Mouse (Mus musculus) embryo, embryonic 11 days (tissue): ENCODE measurements around the gene Papolb.
A peak's percentile ranks its signal among the peaks of the same experiment; 100 is the strongest.

Source experiments
- DNase-seq: peaks from one replicate; pipeline ENCODE4 v3.0.0-alpha.2; 2015

Gene Papolb

DNA sequence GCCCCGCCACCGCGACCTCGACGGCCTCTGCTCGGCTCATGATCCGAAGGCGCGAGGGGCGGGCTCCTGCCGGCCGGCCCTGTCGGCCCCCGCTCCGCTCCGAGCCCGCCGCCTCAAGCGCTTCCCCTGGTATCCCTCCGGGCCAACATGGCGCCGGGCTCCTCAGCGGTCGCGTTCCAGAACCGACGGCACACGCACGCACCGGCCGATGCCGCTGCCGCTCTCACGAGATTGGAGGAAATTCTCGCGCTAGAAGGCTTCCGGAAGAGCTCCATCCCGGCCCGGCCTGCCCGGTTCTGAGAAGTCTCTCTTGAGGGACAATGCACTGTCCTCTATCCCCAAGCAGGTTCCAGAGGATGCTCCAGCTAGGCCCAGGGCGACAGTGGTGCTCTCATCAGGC lies at the start of gene Papolb:
Papolb (minus strand) TSS at position 162 of the 400 bp plus-strand sequence.
- DNase-seq: peak; percentile 50

DNA sequence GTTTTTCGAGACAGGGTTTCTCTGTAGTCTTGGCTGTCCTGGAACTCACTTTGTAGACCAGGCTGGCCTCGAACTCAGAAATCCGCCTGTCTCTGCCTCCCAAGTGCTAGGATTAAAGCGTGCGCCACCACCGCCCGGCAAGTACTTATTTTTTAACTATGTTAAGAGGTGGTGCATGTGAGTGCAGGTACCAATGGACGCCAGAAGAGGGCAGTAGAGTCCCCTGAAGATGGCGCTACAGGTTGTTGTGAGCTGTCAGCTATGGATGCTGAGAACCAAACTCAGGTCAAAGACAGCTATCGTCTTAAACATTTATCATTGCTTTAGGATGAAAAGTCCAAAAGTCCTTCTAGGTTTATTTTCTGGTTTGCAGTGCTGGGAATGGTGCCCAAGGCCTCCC lies 48.3 kb upstream of the Papolb start:
- DNase-seq: no peak

DNA sequence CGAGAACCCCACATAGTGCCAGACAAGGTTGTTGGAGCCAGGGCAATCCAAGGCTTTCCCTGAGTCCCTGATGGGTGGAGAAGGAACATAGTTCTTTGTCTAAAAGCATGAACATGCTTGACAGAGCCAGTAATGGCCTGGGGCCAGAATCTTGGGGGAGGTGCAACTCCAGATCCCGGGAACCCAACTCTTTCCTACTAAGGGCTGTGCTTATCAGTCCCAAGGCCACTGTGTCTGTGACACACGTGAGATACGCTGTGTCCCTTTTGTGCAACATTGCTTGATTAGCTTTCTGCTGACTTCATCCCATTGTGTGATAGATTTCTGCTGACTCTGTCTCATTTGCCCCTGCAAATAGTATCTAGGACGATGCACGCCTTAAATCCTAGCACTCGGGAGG lies 47.0 kb upstream of the Papolb start:
- DNase-seq: no peak

DNA sequence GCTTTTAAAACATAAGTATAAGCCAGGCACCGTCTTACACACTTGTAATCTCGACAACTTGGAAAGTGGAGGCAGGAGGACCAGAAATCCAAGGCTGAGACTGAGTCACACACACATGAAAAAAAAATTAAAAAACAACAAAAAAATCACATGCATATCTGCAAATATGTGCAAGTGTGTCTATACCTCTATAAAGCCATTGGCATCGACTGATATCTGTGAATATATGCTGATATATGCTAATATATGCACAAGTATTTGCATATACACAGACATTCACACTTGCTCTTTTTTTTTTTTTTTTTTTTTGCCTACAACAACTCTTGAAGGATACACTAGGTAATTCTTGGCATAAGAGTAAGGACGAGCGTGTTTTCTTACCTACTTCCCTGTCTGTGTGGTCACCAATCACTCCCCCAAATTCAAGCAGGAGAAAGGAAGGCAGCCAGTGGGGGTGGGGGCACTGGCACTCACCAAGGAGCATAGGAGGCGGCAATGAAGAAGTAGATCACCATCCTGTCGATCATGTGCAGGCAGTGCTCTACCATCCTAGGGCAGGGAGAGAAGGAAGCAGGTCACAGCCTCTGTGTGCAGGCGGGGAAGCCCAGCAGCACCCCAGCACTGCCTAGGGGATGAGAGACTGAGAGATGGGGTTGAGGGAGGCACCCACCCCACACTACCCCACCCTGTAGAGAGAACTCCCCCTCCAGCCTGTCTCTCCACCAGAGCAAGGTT lies 44.6 kb upstream of the Papolb start:
- no peak for DNase-seq

DNA sequence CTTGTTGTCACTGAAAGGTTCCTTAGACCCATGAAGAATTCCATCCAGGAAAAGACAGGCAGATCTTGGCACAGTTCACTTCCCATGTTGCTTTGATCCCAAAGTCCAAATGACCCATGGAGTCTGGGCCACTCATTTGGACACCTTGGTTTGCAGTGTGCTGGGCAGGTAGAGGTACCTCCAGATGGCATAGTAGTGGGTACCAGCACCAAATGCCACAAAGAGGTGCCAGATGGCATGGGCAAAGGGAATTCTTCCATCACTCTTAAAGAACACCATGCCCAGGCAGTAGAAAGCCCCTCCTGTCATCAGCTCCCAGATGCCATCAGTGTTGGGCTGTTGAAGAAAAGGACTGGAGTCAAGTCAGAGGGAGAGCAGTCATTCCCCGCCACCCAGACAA lies 34.7 kb upstream of the Papolb start:
- no peak for DNase-seq

DNA sequence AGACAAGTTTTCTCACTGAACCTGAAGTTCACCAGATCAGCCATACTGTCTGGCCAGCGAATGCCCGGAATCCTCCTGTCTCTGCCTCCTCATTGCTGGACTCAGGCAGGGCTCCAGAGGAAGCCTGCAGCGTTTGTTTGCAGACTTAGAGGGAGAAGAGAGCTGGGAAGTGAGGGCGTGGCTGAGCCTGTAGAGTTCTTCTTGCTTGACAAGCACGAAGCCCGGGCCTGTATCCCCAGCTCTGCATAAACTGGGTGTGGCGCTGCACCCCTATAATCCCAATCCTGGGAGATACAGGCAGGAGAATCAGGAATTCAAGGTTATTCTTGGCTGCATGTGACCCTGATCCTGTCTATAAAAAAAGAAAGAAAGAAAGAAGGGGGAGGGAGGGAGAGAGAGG lies 30.4 kb upstream of the Papolb start:
- DNase-seq: no peak

DNA sequence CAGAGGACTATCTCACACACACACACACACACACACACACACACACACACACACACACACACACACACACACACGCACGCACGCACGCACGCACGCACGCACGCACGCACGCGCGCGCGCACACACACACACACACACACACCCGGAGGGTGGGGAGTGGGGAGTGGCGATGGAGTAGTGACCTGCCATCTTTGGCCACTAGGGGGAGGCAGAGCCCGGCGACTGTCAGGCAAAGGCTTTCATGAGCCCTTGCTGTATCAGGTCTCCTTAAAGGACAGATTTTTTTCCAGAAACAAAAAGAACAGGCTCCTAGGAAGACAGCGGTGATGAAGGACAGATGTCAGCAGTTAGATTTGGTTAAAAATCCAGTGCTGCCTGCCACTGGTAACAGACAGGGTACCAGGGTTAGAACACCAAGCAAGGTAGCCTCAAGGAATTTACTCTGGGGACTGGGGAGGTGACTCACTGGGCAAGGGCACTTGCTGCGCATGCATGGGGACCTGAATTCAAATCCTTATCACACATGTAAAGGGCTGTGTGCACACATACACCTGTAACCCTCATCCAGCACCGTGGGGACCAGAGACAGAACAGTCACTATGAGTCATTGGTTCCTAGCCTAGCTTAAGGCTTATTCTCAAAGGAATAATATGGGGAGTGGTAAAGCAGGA lies 27.7 kb upstream of the Papolb start:
- peak; percentile 77 for DNase-seq

DNA sequence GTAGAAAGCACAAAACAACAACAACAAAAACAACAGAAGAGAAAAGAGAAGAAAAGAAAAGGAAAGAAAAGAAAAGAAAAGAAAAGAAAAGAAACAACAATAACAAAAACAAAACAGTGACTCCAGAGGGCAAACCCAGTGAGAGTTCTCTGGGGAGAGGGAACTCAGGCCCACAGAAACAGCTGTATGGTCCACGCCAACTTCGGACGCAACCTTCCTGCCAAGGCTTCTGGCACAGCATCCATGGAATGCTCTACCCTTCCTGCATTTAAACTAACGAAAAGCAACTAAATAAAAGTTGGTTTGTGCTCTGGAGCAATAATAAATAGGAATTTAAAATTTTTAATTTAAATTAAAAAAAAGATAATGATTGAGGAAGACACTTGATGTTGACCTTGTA lies 26.8 kb upstream of the Papolb start:
- no peak for DNase-seq

DNA sequence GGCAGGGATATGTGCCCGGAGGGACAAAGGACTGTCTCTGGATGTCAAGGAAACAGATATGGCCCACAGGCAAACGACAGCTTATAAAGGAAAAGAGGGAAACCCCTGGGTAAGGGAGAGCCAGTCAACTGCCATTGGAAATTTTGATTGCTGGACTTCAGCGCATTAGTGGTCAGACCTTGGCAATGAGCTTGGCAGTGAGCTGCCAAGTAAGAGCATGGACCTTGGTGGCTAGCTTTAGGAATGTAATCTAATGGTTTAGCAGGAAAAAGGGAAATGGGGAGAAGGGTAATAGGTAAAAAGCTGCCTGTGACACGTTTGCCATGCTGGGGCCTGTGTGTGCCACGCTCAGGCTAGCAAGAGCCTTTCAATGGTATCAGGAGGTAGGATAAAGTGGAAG lies 26.0 kb upstream of the Papolb start:
- no peak for DNase-seq

DNA sequence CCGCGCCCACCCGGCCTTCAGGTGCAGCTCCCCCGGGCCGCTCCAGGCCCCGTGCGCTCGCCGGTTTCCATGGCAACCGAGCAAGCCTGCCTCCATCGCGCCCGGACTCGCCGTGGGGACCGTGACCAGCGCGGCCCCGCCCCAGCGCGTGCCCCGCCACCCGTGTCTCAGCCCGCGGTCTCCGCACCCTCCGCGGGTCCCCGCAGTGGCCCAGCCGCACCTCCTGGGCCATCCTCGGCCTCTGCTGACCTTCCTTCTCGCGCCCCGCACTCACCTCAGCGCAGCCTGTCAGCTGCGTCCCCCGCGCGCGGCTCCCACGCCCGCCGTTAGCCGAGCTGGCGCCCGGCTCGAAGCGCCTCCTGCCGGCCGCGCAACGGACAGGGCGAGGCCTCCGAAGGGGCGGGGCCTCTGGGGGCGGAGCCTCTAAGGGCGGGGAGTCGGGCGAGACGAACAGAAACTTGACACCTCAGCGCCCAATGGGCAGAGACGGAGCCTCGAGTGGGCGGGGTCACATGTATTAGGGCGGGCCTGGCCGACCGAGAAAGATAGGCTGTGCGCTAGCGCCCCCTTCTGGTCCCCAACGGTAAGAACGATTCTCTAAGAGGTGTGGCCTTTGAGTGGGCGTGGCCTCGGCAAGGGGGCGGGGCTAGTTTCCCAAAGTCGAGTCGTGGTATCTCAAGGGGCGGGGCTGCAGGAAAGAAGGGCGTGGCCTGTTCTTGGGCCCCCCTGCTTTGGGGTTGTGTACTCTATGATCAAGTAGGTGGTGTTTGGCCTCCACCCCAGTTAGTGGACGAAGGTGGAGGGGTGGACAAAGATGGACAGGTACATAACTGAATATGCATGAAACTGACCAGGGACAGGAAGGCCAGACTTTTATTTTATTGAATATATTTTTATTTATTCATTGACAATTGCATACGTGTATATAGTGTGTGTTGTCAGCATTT lies 21.1 kb upstream of the Papolb start, which contains the start of gene Radil:
Radil (minus strand) TSS at position 393 of the 947 bp plus-strand sequence.
- DNase-seq: peak; percentile 97

DNA sequence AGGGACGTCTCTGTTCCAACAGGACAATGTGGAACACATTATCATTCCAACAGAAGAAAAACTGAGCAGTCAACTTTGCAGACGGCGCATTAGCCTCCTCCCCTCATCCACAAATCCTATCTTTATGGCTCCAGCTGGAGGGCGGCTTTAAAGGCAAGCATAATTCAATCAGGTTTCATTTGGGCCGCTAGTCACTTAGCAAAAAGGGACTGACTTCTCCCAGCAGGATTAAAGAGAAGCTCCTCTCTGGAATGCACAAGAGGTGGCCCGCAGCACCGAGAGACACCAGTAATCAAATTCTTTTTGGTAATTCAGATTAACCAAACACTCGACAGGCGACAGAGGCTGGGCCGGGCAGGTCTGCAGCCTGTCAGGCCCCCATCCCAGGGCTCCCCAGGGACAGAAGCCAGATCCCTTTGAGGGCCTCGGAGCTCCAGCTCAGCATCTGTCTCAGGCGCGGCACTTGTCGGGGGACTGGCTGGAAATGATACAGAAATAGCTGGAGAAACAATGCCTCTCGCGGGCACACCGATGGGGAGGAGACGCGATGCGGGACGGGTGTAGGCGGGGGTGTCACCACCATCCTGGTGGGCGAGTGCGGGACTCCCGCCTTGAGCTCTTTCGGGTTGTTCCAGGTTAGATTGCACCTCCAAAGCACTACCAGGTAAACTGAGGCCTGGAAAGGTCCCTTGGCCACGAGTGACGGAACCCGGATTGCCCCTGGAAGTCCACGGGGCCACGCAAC lies 20.3 kb upstream of the Papolb start:
- peak; percentile 78 for DNase-seq

DNA sequence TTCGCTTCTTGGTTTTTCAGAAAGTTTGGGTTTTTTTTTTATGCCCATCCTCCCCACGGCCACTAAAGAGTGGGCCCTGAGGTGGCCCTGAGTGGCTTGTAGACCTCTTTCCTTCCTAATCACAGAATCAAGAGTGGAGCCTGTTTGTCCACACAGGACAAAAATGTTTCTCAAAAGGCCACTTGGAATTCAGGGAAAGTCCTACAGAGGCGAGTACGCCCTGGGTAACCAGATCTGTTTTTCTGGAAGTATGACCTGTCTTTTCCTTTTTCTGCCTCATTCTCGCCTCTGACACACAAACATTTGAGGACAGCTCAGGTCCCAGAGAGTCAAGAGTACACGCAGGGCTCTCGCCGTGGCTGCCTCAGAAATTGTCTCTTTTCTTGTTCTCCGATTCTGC lies 19.6 kb upstream of the Papolb start:
- peak; percentile 32 for DNase-seq

DNA sequence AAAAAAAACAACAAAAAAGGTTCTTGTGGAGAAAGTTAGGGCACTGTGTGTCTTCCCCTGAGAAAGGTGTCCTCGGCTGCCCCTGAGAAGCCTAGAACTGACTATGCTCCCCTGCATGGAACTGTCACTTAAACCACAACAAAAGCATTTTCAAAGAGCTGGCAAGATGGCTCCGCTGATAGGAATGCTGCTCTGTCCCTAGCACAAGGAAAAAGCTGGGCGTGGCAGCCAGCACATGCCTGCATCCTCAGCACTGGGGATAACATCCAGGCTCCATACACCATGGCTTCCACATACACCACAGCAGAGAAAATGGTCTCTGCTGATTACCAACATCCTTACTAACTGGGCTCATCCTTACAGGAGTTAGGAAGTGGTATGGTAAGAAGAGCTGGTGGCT lies 17.2 kb upstream of the Papolb start:
- DNase-seq: no peak

DNA sequence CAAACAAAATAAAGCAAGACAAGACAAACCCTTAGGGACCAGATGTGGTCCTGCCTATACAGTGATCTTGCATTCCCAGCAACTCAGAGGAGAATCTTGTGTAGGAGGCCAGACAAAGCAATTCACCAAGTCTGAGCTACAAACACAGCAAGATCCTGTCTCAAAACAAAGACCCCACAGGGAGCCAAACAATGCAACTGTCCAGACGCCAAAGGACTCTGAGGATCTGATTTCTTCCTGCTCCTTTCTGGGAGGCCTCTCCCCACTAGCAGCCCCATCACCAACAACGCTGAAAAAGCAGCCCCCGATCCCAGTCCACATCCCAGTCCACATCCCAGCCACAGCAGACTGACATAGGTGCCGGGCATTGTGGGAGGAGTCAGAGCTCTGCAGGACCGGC lies 16.5 kb upstream of the Papolb start:
- peak; percentile 31 for DNase-seq

DNA sequence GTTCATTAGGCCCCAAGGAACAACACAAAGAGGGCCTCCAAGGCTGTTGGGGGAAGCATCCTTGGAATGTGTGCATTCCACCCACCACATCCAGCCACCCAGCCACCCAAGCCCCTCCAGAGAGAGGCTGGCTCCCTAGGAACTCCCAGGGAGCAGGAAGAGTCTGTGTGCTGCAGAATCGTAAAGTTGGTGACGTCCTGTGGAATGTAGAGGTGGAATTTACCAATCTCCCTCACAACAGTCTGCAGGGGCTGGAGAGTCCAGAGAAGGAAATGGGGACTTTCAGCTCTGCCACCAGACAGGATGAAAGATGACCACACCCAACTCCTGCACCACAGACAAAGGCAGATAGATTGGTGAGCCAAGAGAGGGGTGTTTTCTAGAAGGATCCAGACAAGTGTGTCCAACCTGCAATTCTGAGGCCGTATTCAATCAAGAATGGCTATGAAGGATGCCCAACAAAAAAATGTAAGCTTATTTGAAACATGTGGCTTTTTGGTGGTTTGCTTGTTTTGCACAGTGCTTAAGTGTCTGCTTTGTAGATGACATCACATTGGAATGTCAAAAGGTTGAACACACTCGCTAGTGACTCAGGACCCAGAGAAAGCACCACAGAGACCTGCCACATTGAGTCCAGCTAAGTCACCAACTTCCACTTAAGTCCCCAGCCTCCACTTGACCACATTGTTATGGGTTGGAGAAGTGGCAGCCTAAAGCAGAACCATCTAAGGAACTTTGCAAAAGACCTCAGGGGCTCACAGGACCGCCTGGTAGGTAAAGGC lies 15.3 kb upstream of the Papolb start:
- no peak for DNase-seq

DNA sequence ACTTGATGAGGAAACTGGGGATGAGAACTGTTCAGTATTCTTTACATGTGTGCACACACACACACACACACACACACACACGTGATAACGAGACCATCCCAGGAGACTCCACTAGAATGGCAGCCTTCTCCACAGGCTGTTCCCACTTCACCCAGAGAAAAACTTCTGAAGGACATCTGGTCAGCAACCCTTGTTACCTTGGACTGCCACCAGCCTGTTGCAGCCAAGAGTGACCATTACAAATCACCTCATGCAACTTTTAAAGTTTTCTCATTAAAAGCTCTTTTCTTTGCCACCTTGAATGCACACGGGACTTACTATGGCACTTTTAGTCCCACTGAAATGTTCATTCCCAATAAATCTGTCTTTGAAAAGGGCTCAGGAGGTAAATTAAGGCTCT lies 7.4 kb upstream of the Papolb start:
- DNase-seq: no peak

DNA sequence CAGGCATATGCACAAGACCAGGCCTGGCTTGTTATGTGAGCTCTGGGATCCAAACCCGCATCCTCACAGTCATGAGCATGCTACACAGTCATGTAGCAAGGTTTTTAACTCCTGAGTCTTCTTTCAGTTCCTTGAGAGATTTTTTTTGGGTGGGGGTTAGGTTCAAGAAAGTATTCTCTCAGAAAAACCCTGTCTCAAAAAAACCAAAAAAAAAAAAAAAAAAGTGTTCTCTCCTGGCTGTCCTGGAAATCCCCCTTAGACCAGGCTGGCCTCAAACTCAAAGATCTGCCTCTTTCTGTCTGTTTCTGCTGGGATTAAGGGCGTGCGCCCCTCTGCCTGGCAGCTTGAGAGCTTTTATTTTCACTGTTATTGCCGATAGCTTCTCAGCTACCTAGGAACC lies 5.5 kb upstream of the Papolb start:
- DNase-seq: no peak

DNA sequence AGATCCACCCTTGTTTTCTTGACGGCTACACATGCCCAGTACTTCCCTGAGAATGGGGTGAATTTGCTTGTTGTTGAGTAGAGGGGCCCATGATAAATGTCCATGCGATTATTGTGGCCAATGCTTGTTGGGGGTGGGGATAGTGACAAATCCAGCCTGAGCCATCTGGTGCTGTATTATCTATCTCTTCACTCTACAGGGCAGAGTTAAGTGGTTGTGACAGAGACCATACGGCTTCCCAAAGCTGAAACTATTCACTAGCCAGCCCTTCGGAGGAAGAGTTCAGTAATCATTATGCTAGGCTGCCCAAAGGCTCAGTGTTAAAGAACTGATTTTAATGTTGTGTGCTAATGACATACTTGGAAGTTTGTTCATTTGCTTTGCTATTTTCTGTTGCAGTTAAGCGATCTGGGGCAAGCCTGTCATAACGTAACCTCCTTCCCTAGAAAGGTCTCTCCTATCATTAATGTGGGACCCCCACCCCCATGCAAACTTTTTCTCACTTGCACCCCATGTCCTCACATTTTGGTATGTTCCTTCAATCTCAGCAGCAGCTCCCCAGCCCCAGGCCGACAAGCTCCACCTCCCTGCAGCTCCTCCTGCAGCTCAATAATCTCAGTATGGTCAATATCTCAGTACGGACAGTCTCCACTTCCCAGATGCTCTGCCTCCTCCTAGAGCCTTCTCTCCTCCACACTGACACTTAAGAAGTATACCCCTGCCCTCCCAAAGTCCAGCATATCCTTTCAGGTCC lies 5.0 kb downstream of the Papolb start:
- DNase-seq: no peak

DNA sequence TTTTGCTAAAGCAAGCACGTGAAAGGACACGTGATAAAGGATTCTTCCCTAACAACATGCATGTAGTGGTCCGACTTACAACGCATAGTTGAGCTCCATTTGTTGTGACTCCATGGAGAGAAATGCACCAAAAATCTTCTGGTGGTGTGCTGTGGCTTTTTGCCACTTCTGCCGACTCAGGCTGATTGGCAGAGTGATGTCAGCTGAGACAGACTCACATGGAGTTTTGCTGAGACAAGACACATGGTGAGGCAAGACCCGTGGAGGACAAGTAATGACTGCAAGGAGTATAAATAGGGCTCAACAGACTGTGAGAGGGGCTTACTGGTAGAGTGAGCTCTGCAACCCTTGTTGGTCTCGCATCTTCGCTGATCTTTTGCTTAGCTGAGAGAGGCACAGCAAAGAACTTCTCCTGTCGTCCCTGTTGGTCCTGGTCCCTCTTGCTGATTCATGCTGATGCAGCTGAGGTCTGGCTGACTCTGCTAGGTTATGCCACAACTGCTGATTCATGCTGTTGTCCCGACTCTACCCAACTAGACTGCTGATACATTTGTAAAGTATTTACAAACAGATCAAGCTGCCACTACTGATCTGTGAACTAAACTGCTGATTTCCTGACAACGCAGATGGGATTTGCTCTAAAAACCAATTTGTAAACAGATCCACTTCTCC lies 8.5 kb downstream of the Papolb start:
- DNase-seq: no peak

DNA sequence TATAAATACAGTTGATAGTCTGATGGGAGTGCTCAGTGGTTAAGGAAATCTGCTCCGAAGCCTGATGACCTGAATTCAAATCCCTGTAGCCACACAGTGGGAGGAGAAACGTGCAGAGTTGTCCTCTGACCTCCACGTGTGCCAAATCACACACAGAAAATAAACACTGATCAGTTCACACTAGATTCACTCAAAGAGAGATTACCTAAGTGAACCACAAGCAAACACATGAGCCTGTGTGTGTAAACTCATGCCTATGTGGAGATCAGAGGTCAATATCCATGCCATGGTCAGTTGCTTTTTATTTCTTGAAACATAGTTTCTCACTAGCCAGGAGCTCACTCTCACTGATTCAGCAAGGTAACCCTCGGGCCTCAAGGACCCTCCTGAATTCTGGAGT lies 9.5 kb downstream of the Papolb start:
- DNase-seq: no peak

DNA sequence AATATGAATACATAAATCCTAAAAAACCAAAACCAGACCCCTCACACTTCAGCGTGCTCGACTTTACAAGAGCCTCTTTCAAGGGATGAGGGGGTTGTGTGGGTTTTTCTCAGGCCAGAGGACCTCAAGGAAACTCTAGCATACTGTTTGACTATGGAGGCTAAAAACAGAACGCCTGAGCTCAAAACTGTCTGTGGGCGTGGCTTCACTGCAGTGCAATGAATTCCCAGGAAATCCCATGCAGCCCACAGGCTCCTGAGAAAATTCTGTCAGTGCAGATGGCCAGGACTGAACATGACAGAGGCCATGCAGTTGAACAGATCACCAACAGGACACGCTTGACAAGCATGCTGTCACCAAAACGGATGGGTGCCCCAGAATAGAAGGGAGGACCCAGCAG lies 10.9 kb downstream of the Papolb start:
- DNase-seq: peak; percentile 27
